Mouse (Mus musculus) yolk sac, embryonic 10.5 days (tissue): ENCODE results near the gene Zmym5.
"Not testable (repeated sequence)": the region's sequence is repeated elsewhere in the genome, so short reads cannot be mapped to it uniquely, and the experiment has no call there.

Source experiments
- DNase-seq: peaks from one replicate; pipeline ENCODE4 v3.0.0-alpha.2; 2017; ENCODE audit warnings: low spot score

Gene Zmym5

DNA sequence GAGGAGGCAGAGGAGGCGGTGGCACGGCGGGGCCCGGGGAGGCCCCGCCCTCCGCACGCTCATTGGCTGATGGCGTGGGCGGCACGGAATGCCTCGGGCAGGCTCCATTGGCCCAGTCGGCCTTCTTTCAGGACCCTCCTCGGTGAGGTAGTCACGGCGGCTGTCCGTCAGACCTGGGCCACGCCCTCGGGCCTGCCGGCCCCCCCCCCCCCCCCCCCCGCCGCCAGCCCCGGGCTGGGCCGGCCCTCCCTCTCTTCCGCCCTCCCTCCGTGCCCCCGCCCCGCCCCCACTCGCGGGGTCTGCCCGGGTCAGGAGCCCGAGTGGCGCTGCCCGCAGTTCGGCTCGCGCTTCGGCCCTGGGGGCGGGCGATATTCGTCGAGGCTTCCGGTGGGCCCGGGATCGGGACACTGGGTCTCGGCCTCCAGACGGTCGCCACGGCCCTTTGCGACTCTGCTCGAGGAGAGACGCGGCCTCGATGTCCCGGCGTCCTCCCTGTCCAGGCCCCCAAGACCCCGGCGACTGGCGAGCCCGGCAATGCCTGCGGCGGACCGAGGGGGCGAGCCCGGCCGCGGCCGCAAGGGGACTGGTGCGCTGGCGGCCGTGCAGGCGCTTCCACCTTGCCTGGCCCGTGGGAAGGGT is at the start of gene Zmym5:
TSS of gene Zmym5 (minus strand) at position 16 of the 639 bp plus-strand sequence.
- DNase-seq, result peak; percentile 95

DNA sequence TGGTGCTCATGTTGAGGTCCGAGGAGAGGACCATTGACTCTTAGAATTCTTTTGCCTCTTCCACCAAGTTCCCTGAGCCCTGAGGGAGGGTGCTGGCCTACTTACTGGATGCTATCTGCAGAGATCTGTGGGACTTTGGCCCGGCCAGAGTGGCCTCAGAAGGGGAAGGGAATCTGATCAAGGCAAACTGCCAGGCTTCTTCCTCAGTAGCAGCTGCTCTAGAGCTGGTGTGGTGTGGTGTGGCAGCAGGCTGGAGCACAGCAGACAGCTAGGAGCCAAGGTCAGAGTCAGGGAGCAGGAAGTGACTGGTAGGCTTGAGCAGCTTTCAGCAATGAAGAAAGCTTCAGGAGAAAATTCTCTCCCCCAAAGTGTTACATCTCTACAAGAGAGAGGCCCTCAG is 38.2 kb upstream of the Zmym5 start:
- no peak for DNase-seq

DNA sequence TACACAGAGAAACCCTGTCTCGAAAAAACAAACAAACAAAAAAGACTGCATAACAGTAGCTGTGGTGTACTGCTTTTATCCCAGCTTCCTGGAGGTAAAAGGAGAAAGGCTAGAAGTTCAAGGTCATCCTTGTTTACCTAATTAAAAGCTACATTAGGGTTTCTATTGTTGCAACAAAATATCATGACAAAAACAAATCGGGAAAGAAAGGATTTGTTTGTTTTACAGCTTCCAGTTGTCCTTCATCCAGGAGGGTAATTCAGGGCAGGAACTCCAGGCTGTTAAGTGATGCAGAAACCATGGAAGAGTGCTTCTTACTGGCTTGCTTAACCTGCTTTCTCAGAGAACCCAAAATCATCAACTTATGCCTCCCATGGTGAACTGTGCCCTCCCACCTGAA is 36.8 kb upstream of the Zmym5 start:
- DNase-seq, result no peak

DNA sequence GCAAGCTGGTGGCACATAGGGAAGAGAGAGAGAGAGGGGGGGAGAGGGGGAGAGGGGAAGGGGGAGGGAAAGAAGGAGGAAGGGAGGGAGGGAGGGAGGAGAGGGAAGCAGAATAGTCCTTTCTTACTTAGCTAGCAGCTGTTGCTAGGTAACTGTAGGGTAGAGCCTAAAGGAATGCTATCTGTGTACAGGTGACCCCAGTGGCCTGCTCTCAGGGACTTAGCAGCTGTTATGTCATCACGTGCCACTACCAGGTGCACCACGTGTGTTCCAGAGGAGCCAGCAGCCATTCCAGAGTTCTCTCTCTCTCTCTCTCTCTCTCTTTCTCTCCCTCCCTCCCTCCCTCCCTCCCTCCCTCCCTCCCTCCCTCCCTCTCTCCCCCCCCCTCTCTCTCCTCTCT is 33.0 kb upstream of the Zmym5 start:
- DNase-seq, result peak; percentile 35

DNA sequence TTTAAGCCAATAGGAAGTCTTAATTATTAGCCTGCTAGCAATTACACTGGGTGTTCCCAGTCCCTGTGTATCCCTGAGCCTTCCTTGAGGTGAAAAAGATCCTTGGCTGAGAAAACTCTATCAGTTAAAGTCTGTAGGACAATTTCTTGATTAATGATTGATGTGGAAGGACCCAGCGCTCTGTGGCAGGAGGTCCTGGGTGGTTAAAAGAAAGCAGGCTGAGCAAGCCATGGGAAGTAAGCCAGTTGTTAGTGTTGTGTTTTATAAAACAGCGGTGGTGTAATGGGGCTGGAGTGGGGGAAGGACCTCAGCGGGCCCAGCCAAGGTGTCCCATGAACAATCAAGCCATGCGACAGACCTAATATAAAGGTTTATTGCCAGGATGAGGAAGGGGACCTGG is 32.5 kb upstream of the Zmym5 start:
- DNase-seq, result peak; percentile 35

DNA sequence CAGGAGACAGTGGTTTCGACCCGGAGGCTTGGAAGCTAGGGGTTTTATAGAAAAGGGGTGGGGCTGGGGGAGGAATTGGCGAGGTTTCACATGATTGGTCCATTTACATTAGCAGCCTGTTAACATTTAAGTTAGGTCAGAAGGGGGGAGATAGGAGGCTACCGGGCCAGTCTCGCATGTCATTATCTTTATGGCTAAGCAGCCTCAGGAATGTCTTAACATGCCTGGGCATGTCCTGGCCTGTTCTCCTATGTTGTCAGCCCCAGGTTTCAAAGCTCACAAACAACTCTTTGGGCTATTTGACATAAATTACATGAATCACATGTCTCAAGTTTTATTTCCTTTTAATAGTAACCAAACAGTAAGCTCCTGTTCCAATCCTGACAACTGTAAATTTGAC is 23.1 kb upstream of the Zmym5 start:
- not testable (repeated sequence) for DNase-seq

DNA sequence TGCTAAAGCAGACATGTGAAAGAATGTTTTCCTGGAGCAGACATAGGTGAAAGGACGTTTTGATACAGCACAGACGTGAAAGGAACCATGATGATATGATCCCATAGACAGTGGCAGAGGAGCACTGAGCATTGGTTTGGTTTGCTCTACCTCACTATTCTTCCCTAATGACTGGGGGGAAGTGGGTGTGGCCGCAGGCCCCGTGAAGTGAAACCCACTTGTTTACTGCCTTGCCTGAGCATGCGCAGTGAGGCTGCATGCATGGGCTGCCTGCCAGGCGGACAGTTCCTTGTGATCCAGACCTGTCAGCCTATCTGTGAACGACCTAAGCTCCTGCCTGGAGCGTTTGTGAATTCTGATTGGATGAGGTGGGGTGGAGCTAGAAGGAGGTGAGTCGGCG is 21.7 kb upstream of the Zmym5 start:
- DNase-seq, result not testable (repeated sequence)

DNA sequence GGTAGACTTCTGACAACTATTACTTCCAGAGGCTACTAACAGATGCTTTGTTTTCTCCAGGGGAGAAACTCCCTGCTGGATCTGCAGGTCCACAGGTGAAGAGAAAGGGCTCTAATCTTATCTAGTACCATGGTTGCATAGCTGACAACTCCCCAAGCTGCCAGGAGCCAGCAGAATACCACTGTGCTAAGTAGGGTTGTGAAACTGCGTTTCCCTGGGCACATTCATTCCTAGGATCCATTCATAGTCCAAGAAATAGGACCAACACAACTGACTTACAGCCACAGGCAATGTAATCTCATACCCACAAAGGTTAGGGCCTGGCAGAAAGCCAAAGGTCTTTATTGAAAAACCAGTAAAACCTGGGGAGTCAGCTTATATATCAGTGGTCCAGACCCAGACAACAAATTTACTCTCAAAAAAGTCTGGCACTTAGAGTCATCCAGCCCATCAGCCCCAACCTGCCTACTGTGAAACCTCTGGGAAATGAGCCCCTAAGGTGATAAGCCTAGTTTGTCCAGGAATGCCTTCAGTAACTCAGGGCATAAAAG is 21.1 kb upstream of the Zmym5 start:
- no peak for DNase-seq

DNA sequence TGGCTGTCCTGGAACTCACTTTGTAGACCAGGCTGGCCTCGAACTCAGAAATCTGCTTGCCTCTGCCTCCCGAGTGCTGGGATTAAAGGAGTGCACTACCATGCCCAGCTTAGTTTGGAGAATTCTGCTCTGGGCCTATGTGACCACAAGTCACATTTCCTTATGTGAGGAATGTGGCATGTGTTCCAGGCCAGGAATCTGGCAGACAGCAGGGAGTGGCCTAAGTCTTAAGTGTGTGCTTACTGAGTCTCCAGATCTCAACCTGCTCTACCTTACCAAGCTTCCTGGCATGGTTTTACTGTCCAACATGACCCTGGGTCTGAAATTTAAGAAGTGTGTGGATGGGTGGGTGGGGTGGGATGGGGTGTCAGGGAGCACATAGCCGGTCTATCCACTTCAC is 20.6 kb upstream of the Zmym5 start:
- no peak for DNase-seq

DNA sequence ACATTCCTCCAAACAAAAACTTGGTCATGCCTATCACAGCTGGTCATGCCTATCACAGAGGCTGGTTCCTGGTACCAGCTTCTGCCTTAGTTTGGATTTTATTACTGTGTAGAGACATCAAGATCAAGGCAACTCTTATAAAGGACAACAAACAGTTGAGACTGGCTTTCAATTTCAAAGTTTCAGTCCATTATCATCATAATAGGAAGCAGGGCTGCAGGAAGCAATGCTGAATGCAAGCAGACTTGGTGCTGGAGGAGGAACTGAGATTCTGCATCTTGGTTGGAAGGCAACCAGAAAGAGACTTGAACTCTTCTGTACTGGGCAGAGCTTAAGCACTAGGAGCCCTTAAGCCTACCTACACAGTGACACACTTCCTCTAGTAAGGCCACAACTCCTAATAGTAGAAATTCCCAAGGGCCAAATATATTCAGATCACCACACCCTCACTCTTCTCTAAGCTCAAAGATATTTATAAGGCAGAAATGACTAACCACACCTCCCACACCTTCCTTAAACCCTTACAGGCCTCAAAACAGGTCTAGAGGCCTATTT is 19.1 kb upstream of the Zmym5 start:
- DNase-seq, result no peak

DNA sequence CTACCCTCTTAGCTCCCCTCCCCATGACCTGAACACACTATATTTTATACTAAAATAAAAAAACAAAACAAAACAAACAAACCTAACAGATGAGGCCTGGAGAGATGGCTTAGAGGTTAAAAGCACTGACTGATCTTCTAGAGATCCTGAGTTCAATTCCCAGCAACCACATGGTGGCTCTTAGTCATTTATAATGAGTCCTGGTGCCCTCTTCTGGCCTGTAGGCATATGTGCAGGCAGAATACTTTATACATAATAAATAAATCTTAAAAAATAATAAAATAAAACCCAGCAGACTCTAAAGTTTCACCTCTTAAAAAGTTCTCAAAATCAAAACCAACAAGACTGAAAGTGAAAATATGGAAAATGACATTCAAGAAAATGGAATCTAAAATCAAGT is 13.0 kb upstream of the Zmym5 start:
- no peak for DNase-seq

DNA sequence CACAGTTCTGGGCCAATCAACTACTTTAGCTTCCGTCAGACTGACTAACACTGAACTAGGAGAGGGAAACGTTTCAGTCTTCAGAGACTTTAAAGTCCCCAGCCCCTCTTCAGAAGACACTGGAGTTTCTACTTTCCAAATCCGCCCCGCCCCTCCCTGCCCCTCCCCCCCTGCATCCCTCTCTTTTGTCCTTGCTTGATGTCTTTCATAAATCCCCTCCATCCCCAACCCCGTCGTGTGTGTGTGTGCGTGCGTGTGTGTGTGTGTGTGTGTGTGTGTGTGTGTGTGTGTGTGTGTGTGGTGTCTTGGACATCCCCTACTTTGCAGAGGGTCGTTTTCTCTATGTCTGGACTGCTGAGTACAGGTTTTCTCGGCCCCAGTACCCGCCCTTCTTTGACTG is 6.1 kb upstream of the Zmym5 start:
- DNase-seq, result no peak

DNA sequence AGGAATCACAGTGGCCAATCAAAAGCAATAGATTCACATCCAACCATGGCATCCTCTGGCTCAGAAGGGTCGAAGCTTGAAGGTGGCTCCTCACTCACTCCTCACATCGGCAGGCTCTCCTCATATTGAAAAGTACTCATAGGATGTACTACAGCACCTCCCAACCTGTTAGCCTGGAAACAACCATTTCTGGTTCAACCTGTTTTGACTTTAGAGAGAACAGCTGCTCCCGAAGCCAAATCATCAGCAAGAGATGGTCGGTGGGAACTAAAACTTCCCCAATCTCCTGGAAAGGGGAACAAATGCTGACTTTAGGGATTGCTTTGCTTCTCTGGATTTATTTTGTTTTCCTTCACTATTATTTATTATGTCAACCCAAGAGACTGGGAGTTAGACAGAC is 5.6 kb upstream of the Zmym5 start:
- DNase-seq, result no peak

DNA sequence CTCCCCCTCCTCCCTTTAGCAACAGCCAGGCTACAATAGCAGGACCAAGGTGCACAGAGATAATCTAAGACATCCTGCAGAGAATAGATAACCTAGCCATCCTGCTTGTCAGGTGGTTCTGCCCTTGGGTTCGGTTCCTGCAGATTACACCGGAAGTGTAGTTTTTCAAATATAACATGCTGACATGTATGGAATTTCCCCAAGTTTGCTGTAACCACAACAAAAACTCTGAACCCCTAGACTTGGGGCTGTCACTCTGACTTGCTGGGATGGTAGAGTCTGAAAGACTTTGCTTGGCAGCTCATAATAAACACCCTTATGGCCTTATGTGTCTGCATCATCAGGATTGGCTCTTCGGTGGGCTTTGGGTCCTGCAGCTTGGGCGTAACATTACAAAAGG is 5.0 kb upstream of the Zmym5 start:
- DNase-seq, result no peak

DNA sequence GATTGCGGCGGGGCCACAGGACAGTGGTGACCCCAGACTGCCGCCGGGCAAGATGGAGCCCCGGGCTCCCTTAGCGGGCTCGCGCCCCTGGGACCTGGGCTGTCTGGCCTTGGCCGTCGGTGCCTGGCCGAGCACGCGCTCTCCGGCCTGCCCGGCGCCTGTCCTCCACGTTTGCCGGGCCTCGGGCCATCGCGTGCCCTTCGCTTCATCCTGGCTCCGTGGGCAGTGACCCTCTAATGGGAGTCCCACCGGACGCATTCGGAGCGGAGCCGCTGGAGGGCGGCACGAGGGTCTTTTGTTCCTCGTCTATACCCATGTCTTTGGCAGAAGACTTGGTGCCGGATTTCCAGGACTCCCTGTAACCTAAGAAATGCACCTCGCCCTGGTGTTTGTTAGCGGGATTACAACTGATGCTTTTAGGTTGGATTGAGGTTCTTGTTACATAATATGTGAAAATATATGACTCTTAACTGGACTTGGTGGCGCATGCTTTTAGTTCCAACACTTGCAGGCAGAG is 1.1 kb upstream of the Zmym5 start:
- DNase-seq, result peak; percentile 83

DNA sequence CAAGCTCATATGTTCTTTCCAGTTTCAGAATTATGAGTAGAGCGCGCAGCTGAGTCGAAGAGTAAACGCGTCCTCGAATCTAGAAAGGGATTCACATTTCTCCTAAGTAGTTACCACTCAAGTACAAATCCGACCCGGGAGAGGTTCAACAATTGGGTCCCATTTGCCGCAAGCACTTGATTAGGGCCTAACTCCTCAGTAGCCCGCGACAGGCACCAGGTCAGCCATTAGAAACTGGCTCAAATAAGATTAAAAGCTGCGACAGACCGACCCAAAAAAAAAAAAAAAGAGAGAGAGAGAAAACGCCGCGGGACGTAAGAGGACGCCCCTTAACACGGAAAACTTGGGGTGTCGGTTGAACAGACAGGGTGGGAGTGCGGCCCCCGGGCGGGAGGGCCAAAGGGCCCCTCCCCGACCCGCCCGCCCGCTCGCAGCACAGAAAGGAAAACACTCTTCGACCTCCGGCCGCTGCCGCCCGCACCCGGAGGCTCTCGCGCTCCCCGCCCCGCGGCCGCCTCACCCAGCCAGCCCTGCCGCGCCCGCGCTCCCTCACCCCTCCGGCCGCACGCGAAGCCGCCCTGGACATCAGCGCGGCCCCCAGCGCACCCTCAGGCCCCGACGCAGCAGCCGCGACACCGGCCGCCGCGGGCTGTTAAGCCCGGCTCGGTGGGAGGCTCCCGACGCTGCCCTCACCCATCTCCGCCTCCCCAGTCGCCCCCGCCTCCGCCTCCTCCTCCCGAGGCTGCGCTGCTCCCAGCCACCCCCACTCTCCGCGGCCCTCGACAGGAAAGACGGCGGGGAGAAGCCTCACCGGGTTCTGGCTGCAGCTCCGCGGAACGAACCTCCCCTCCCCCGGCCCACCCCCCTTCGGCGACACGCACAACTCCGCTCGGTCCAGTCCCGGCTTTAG is 480 bp downstream of the Zmym5 start:
- peak; percentile 64 for DNase-seq

DNA sequence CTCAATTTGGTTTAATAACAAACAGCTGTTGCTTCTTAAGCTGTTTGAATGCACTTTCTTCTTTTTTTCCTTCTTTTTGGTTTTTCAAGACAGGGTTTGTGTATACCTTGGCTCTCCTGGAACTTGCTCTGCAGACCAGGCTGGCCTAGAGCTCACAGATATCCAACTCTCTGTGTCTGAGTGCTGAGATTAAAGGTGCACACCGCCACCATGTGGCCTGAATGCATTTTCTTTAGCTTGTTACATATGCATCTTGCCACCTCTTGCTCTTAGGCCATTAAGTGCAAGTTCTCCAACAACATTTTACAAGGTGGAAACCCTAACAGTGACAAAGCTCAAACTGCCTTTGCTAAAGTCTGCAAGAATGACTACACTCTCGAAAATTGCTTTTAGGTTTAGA is 18.3 kb downstream of the Zmym5 start:
- peak; percentile 40 for DNase-seq

DNA sequence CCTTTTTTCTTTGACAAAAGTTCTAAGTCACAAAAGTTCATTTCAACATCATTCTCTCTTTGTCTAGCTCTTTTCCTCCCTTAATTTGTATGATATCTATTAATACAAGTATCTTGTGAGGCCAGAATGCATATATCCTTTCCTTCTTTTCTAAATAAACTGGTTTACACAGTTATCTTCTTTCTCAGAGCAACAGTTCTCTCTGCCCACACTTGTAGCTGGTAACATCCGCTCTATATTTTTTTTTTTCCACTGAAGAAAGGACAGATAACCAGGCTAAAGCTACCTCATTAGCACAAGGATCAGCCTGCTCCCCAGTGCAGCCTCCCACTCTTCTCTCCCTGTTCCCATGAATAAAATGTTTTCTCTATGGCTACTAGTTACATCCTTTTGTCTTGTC is 26.9 kb downstream of the Zmym5 start:
- no peak for DNase-seq

DNA sequence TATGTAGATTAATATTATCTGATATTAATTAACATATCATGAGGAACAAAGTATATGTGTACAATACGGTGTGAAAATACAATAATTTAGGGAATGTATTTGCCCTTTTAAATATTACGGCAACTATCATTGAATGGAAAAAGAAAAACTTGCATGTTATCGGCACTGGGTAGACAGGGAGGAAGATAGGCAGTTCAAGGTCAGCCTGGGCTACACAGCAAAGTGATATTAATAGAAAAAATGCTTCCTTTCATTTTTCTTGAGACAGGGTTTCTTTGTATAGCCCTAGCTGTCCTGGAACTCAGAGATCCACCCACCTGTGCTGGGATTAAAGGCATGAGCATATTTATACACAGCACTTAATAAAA is 32.6 kb downstream of the Zmym5 start:
- DNase-seq, result no peak

DNA sequence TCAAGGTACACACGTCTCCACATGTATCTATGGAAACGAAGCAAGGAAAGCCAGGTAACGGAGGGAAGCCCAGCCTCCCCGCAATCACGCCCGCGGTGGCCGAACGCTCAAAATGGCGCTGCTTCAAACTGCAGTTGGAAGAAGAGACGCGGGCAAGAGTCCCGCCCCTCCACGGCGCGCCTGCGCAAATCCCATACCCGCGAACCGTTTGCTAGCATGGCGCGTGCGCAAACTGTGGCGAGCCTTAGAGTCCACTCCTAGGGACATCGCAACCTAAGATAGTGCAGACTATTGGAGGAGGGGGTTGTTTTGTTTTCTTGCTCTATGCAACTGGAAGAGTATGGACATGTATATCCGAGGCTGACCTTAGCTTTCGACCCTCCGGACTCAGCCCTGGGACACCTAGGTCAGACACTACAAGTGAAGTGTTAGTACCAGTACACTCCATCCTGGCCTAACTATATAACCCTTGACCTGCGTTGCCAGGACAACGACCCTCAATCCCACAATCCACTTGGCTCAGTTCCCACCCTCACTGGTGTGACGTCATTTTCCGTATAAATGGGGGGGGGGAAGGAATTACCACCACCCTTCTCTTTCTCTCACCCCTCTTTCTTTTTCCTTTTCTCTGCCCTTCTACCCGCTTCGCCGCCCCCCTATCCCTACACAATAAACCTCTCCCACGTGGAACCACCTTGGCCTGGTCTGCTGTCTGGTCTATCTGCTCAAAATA is 33.1 kb downstream of the Zmym5 start, which contains the start of gene Pspc1:
TSS of gene Pspc1 (minus strand) at position 117 of the 733 bp plus-strand sequence.
- peak; percentile 98 for DNase-seq

DNA sequence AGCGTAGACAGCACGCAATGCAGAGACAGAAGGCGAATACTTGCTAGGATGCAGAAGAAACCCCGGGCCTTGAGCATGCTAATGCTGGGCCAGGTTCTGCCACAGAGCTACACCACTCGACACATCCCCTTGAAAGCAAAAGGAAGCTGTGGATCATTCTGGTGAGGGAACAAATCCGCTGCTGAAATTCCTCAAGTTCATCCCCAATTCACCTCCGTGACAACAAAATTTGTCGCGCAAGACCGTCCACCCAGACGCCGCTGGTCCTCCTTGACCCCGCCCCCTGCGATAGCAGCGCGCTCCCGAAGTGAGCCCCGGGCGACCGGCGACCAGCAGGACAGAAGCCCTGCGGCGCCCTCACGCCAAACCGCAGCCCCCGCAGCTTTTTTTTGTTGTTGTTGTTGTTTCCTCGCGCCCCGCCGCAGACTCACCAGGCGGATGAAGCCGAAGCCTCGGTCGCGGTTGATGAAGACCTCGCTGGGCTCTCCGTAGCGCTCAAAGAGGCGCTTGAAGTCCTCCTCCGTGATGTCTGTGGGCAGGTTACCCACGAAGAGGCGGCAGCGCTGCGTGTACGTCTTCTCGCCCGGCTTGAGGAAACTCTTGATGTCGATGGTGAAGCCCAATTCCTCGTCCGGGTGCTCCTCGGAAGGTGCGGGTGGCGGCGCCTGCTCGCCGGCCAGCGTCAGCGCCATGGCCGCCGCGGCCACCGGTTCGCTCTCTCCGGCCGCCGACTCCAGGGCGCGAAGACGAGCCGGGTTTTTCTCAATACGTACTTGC is 34.0 kb downstream of the Zmym5 start:
- DNase-seq, result peak; percentile 81
